Mouse (Mus musculus) C2C12 (cell line): ENCODE measurements around the gene Ddias. TPM values are rescaled to one million over a fixed set of nuclear protein-coding genes. Genes with fewer than 3 reads are reported as not detected.
"Not testable (repeated sequence)": the region's sequence is repeated elsewhere in the genome, so short reads cannot be mapped to it uniquely, and the experiment has no call there.

ENCODE experiments used
- H3K27me3 ChIP-seq: one replicate; pipeline ENCODE4 v1.6.1; 2011; ENCODE audit not compliant: control insufficient read depth, insufficient read depth, insufficient read length
- H3K36me3 ChIP-seq: one replicate; pipeline ENCODE4 v1.6.1; 2011; ENCODE audit not compliant: control insufficient read depth, insufficient read depth
- H3K4me3 ChIP-seq: one replicate; pipeline ENCODE4 v1.5.1; 2011; ENCODE audit warnings: mild to moderate bottlenecking, control low read depth; ENCODE audit not compliant: poor library complexity, insufficient read depth, severe bottlenecking
- H3K79me2 ChIP-seq: one replicate; pipeline ENCODE4 v1.6.1; 2011; ENCODE audit not compliant: control insufficient read depth, insufficient read depth
- H3K79me3 ChIP-seq: one replicate; pipeline ENCODE4 v1.6.1; 2011; ENCODE audit warnings: low read depth, control low read depth
- H3ac ChIP-seq: one replicate; pipeline ENCODE3; 2011; ENCODE audit warnings: low read depth; ENCODE audit not compliant: control insufficient read depth, insufficient read length
- CEBPB ChIP-seq: IDR thresholded peaks from one replicate; pipeline ENCODE4 v1.6.1; 2011; ENCODE audit warnings: low read depth, mild to moderate bottlenecking, control low read depth, moderate library complexity
- CTCF ChIP-seq: IDR thresholded peaks from one replicate; pipeline ENCODE4 v1.5.1; 2011; ENCODE audit not compliant: control insufficient read depth, insufficient read depth, insufficient read length
- FOSL1 ChIP-seq: IDR thresholded peaks from one replicate; pipeline ENCODE4 v1.8.0; 2011; ENCODE audit warnings: mild to moderate bottlenecking, low read length; ENCODE audit not compliant: poor library complexity, insufficient read depth, severe bottlenecking
- MAX ChIP-seq: IDR thresholded peaks from one replicate; pipeline ENCODE4 v1.6.1; 2011; ENCODE audit warnings: mild to moderate bottlenecking, control low read depth
- MYOD1 ChIP-seq: IDR thresholded peaks from one replicate; pipeline ENCODE4 v1.6.1; 2011; ENCODE audit warnings: low read depth; ENCODE audit not compliant: control insufficient read depth, insufficient read length
- MYOG ChIP-seq: IDR thresholded peaks from one replicate; pipeline ENCODE4 v1.6.1; 2011; ENCODE audit not compliant: control insufficient read depth, insufficient read length; ENCODE audit errors: extremely low read depth
- USF1 ChIP-seq: IDR thresholded peaks from one replicate; pipeline ENCODE4 v1.6.1; 2011; ENCODE audit warnings: low read depth, mild to moderate bottlenecking, control low read depth, moderate library complexity
- long read RNA-seq, 2 experiments: library from polyadenylated mRNA; unstranded; transcript quantifications; one replicate each; pipeline ENCODE4 v2.0.0; 2019 to 2020
- polyA plus RNA-seq: library from polyadenylated mRNA; unstranded; fragments of >200 nt; fragmentation: generic; extraction: Trizol; gene quantifications from one replicate; pipeline ENCODE4 v1.2.1, GENCODE M21; 2012; ENCODE audit warnings: missing spikeins

The Ddias gene
- 4.6 TPM for polyA plus RNA-seq
- long read RNA-seq, experiment 1, partial matches to known transcripts: 0 of 8 reads
- long read RNA-seq, experiment 1, other reads (novel, unspliced or antisense): 3 of 8 reads
- long read RNA-seq, experiment 2, transcript Ddias-203 (7 exons, 840 nt): minor isoform, 27 of 94 reads
- long read RNA-seq, experiment 2, transcript Ddias-201 (6 exons, 3,387 nt): major isoform, 62 of 94 reads
- long read RNA-seq, experiment 2, partial matches to known transcripts: 2 of 94 reads
- long read RNA-seq, experiment 2, other reads (novel, unspliced or antisense): 3 of 94 reads

DNA sequence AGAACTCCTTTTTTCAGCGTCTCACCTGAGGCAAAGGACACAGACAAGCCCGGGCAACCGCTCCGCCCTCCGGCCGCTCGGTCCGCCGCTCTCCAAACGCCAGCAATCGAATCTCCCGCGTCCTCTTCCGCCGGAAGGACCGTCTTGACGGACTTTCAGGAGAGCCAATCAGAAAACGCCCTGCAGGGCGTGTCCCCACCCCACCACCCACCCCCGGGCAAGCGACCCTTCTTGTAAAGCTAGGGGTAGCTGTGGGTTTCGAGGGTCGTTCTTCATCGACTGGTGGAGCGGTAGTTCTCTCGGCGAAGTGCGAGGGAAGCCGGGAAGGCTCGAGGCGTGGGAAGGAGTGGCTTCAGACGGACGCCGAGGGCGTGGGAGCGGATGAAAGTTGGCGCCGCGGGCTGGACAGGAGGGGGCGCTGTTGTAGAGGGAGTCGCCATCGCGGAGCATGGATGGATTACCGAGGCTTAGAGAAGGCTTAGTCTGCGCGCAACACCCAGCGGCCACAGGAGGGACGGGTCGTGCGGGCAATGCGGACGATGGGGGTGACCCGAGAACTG lies at the start of gene Ddias, which contains the start of gene Prcp:
TSS of gene Ddias (minus strand) at position 132 of the 560 bp plus-strand sequence.
TSS of gene Prcp (plus strand) at position 355 of the 560 bp plus-strand sequence.
- H3ac ChIP-seq: peak within 1 kb of the TSS; percentile 88

GRCm38 (mm10) chr7:92920857-92921172 lies 46.8 kb upstream of the Ddias start:
- no peak overlapping the region for H3K4me3 ChIP-seq
- no peaks in the 10 kb centered on the region for H3K79me2 ChIP-seq
- no peaks in the 10 kb centered on the region for H3K27me3 ChIP-seq
- no peaks in the 10 kb centered on the region for H3K36me3 ChIP-seq
- TF ChIP-seq MYOD1 (no peak), FOSL1 (no peak), USF1 (no peak), CTCF (no peak), MAX (no peak), MYOG (no peak), CEBPB (no peak)
- no peaks in the 10 kb centered on the region for H3K79me3 ChIP-seq
- H3ac ChIP-seq: no peak overlapping the region

More for the DNA sequence above, at the start of gene Ddias, which contains the start of gene Prcp:
- Histone ChIP-seq H3K79me3 (peaks cover 7% of the 10 kb centered on the region), H3K79me2 (peaks cover 62% of the 10 kb centered on the region), H3K27me3 (no peaks in the 10 kb centered on the region), H3K36me3 (peaks cover 3% of the 10 kb centered on the region), H3K4me3 (peak within 1 kb of the TSS; percentile 56)
- no peak for TF ChIP-seq FOSL1
- no peak for TF ChIP-seq USF1
- no peak for TF ChIP-seq CEBPB
- peak; percentile 95 for TF ChIP-seq CTCF

GRCm38 (mm10) chr7:92920172-92920856 lies 46.3 kb upstream of the Ddias start:
- no peaks in the 10 kb centered on the region for H3K36me3 ChIP-seq
- no peaks in the 10 kb centered on the region for H3K79me3 ChIP-seq
- no peaks in the 10 kb centered on the region for H3K79me2 ChIP-seq
- no peak overlapping the region for H3ac ChIP-seq
- H3K27me3 ChIP-seq: no peaks in the 10 kb centered on the region
- H3K4me3 ChIP-seq: no peak overlapping the region
- TF ChIP-seq FOSL1 (no peak), MYOD1 (no peak), CEBPB (no peak), MAX (no peak), CTCF (no peak), USF1 (no peak), MYOG (no peak)

DNA sequence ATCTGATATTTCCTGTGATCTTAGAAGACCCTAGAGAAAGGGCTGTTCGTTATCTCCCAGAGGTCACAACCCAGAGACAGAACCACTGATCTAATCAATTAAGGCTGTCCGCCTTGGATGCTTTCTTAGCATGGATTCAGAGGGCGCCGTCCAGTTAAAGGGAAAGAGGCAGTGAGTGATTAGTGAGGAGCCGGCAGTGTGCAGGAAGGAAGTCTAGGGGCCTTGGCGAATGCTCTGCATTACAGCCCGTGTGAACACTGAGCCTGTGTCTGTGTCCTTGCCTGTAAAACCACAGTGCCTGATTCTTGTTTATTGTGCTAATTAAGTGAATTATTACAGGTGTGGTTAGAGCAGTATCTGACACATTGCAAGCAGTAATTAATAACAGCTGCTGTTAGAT lies 30.2 kb upstream of the Ddias start:
- not testable (repeated sequence) for H3K4me3 ChIP-seq, H3ac ChIP-seq, H3K79me3 ChIP-seq, H3K36me3 ChIP-seq, H3K79me2 ChIP-seq, H3K27me3 ChIP-seq

- H3K27me3 ChIP-seq: no peaks in the 10 kb centered on the region
- no peak for TF ChIP-seq FOSL1
- TF ChIP-seq CEBPB: no peak
- TF ChIP-seq MAX: no peak
- peak; percentile 28 for TF ChIP-seq MYOD1
- TF ChIP-seq USF1: no peak
- TF ChIP-seq CTCF: peak; percentile 47
- no peak for TF ChIP-seq MYOG
- H3ac ChIP-seq: no peak overlapping the region
- H3K4me3 ChIP-seq: no peak overlapping the region
- no peaks in the 10 kb centered on the region for H3K36me3 ChIP-seq
- no peaks in the 10 kb centered on the region for H3K79me2 ChIP-seq
- H3K79me3 ChIP-seq: no peaks in the 10 kb centered on the region
Measured at GRCm38 (mm10) chr7:92903360-92904038, 29.5 kb upstream of the Ddias start.
